Mouse (Mus musculus) erythroblast, embryonic 14.5 days (primary cell): ENCODE results near the gene Gm8909.

ENCODE experiments used
- GATA1 ChIP-seq: IDR thresholded peaks from 2 replicates; pipeline ENCODE4 v1.6.1; 2012; ENCODE audit warnings: low read length, inconsistent platforms, mixed read lengths
- TAL1 ChIP-seq: IDR thresholded peaks from 3 replicates; pipeline ENCODE4 v1.6.1; 2012; ENCODE audit warnings: low read length, inconsistent platforms, mixed read lengths

DNA sequence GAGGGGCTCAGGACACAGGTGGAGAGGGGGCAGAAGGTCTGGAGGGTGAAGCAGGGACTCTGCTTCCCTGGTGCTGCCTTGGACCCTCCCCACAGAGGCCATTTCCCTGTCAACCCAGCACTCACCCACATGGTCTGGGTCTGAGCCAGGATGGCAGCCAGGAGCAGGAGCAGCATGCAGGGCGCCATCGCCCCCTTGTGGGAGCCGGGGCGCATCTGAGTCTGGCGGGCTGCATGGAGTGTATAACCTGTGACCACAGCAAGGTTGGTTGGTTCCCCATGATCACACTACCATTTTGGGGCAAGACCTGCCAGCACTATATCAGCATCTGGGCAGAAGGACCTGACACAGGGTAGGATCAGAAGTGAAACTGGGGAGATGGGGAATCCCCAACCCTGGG is 30.0 kb upstream of the Gm8909 start:
- TF ChIP-seq TAL1 = no peak
- no peak for TF ChIP-seq GATA1
